Mouse (Mus musculus) granulocyte monocyte progenitor cell, adult 5-6 weeks (primary cell): ENCODE measurements around the gene Orc3. TPM values are rescaled to one million over a fixed set of nuclear protein-coding genes. Genes with fewer than 3 reads are reported as not detected.
A peak's percentile ranks its signal among the peaks of the same experiment; 100 is the strongest.

Source experiments
- ATAC-seq: replicated peaks from 2 replicates; pipeline ENCODE4 v1.8.0; 2016; ENCODE audit warnings: mild to moderate bottlenecking, moderate TSS enrichment, inconsistent platforms; ENCODE audit not compliant: poor library complexity, severe bottlenecking
- total RNA-seq, 2 experiments: library from RNA; stranded (forward) in 1 of 2; stranded (reverse) in 1 of 2; fragments of 200-712, 200-1000 nt in 1 of 2; fragments of >200 nt in 1 of 2; fragmentation: Nextera tagmentation in 1 of 2; gene quantifications; 2 replicates each; pipeline ENCODE4 v1.2.3; 2014 to 2017

Orc3 gene
- 114 and 131 TPM in 2 replicates for total RNA-seq (2014; fragmentation: Nextera tagmentation)
- total RNA-seq (2017), result 117 and 151 TPM in 2 replicates

GRCm38 (mm10) chr4:34614630-34615094 is at the start of gene Orc3, which contains the start of gene Rars2:
Orc3 (minus strand) TSS chr4:34614944.
Rars2 (plus strand) TSS chr4:34614957.
- ATAC-seq, result peak; percentile 97

- 0 out of 2 replicates have a peak, but pooled peaks have one; percentile 17 for ATAC-seq
Measured at GRCm38 (mm10) chr4:34661927-34662326, 47.2 kb upstream of the Orc3 start.

GRCm38 (mm10) chr4:34661514-34661913 is 46.8 kb upstream of the Orc3 start:
- ATAC-seq, result 0 out of 2 replicates have a peak, but pooled peaks have one; percentile 1

- no peak for ATAC-seq
Measured at GRCm38 (mm10) chr4:34659012-34659411, 44.3 kb upstream of the Orc3 start.

- no peak for ATAC-seq
Measured at GRCm38 (mm10) chr4:34656101-34656500, 41.4 kb upstream of the Orc3 start.

- no peak for ATAC-seq
Measured at GRCm38 (mm10) chr4:34653179-34653578, 38.4 kb upstream of the Orc3 start.

- no peak for ATAC-seq
Measured at GRCm38 (mm10) chr4:34644779-34645178, 30.0 kb upstream of the Orc3 start.

GRCm38 (mm10) chr4:34640731-34641130 is 26.0 kb upstream of the Orc3 start:
- no peak for ATAC-seq

- ATAC-seq, result no peak
Measured at GRCm38 (mm10) chr4:34639745-34640364, 25.1 kb upstream of the Orc3 start.

GRCm38 (mm10) chr4:34637851-34638250 is 23.1 kb upstream of the Orc3 start:
- ATAC-seq, result no peak

GRCm38 (mm10) chr4:34637386-34637785 is 22.6 kb upstream of the Orc3 start:
- ATAC-seq, result no peak

- ATAC-seq, result no peak
Measured at GRCm38 (mm10) chr4:34636036-34636435, 21.3 kb upstream of the Orc3 start.

- ATAC-seq, result no peak
Measured at GRCm38 (mm10) chr4:34634129-34634528, 19.4 kb upstream of the Orc3 start.

- ATAC-seq, result no peak
Measured at GRCm38 (mm10) chr4:34629956-34630355, 15.2 kb upstream of the Orc3 start.

GRCm38 (mm10) chr4:34626401-34626800 is 11.7 kb upstream of the Orc3 start:
- no peak for ATAC-seq

GRCm38 (mm10) chr4:34625556-34625955 is 10.8 kb upstream of the Orc3 start:
- ATAC-seq, result no peak

GRCm38 (mm10) chr4:34616146-34616545 is 1.4 kb upstream of the Orc3 start:
- ATAC-seq, result no peak

- peak; percentile 4; the same call in 1 of the 2 replicates for ATAC-seq
Measured at GRCm38 (mm10) chr4:34615303-34615702, 559 bp upstream of the Orc3 start.

GRCm38 (mm10) chr4:34613571-34614145 is 1.1 kb downstream of the Orc3 start:
- ATAC-seq, result peak; percentile 38

- ATAC-seq, result no peak
Measured at GRCm38 (mm10) chr4:34606658-34607057, 8.1 kb downstream of the Orc3 start.

- no peak for ATAC-seq
Measured at GRCm38 (mm10) chr4:34603123-34603522, 11.6 kb downstream of the Orc3 start.
